In genomic region chr4:48542351-48542750, GRCm38 (mm10) we compare ENCODE assay signal across 7 mouse cellular contexts. TPM values are rescaled to one million over a fixed set of nuclear protein-coding genes. Genes with fewer than 3 reads are reported as not detected.
DNase-seq lines count a peak whose midpoint lies in the region; ATAC-seq and TF ChIP-seq lines count a peak whose summit lies in the region.

No protein-coding gene starts in this region.

- H3K27ac ChIP-seq in kidney, postnatal 0 days = no peak overlapping the region
- no peak overlapping the region for H3K27ac ChIP-seq in embryonic facial prominence, embryonic 12.5 days
- H3K27ac ChIP-seq in hindbrain, embryonic 15.5 days (replicated peaks) = no peak overlapping the region
- no peak overlapping the region for H3K27ac ChIP-seq in neural tube, embryonic 15.5 days (replicated peaks)

- H3K4me2 ChIP-seq in kidney, postnatal 0 days (ENCODE audit: low read length) = peak overlapping the region; percentile 67
- peak overlapping the region; percentile 83 for H3K4me2 ChIP-seq in embryonic facial prominence, embryonic 12.5 days (replicated peaks)
- H3K4me2 ChIP-seq in hindbrain, embryonic 15.5 days = peak overlapping the region; percentile 71
- H3K4me2 ChIP-seq in neural tube, embryonic 15.5 days = peak overlapping the region; percentile 92

- H3K4me1 ChIP-seq in kidney, postnatal 0 days (replicated peaks; ENCODE audit: insufficient read depth, low read length) = peaks cover 26% of the 10 kb centered on the region
- peaks cover 49% of the 10 kb centered on the region for H3K4me1 ChIP-seq in embryonic facial prominence, embryonic 12.5 days
- peaks cover 61% of the 10 kb centered on the region for H3K4me1 ChIP-seq in hindbrain, embryonic 15.5 days (replicated peaks)
- H3K4me1 ChIP-seq in neural tube, embryonic 15.5 days = peaks cover 57% of the 10 kb centered on the region

- no peak overlapping the region for H3K9ac ChIP-seq in kidney, postnatal 0 days (ENCODE audit: low read depth, low read length)
- H3K9ac ChIP-seq in embryonic facial prominence, embryonic 12.5 days = no peak overlapping the region
- H3K9ac ChIP-seq in hindbrain, embryonic 15.5 days = 0 out of 2 replicates have a peak overlapping the region, but pooled peaks have one; percentile 82
- 0 out of 2 replicates have a peak overlapping the region, but pooled peaks have one; percentile 86 for H3K9ac ChIP-seq in neural tube, embryonic 15.5 days (replicated peaks)

- peak overlapping the region; percentile 79; the same call in 1 of the 2 replicates for H3K4me3 ChIP-seq in kidney, postnatal 0 days (replicated peaks; ENCODE audit: low read depth, low read length)
- no peak overlapping the region for H3K4me3 ChIP-seq in embryonic facial prominence, embryonic 12.5 days
- peak overlapping the region; percentile 71 for H3K4me3 ChIP-seq in hindbrain, embryonic 15.5 days
- H3K4me3 ChIP-seq in neural tube, embryonic 15.5 days (replicated peaks) = no peak overlapping the region

- no peak for TF ChIP-seq CTCF in kidney, postnatal 0 days (IDR thresholded peaks at IDR 0.05; ENCODE audit: low read depth)

- H3K27me3 ChIP-seq in kidney, postnatal 0 days (ENCODE audit: insufficient read depth, low read length) = no peaks in the 10 kb centered on the region
- no peaks in the 10 kb centered on the region for H3K27me3 ChIP-seq in embryonic facial prominence, embryonic 12.5 days
- no peaks in the 10 kb centered on the region for H3K27me3 ChIP-seq in hindbrain, embryonic 15.5 days
- H3K27me3 ChIP-seq in neural tube, embryonic 15.5 days (replicated peaks) = no peaks in the 10 kb centered on the region

- DNase-seq in kidney, postnatal 0 days (ENCODE audit: low spot score) = peak; percentile 64
- no peak for DNase-seq in kidney, postnatal 10 days
- no peak for DNase-seq in thymus, postnatal 10 days (ENCODE audit: low spot score in 2 of 2)

- WGBS in kidney, postnatal 0 days = 17% methylated on average over 5 of the region's 5 CpGs
- WGBS in embryonic facial prominence, embryonic 12.5 days = 38% methylated on average over 5 of the region's 5 CpGs
- WGBS in hindbrain, embryonic 15.5 days = 27% methylated on average over 5 of the region's 5 CpGs
- 35% methylated on average over 5 of the region's 5 CpGs for WGBS in neural tube, embryonic 15.5 days

- H3K9me3 ChIP-seq in kidney, postnatal 0 days (replicated peaks; ENCODE audit: low read length) = no peaks in the 10 kb centered on the region
- no peaks in the 10 kb centered on the region for H3K9me3 ChIP-seq in embryonic facial prominence, embryonic 12.5 days
- no peaks in the 10 kb centered on the region for H3K9me3 ChIP-seq in hindbrain, embryonic 15.5 days
- H3K9me3 ChIP-seq in neural tube, embryonic 15.5 days (replicated peaks) = no peaks in the 10 kb centered on the region

- no peaks in the 10 kb centered on the region for H3K36me3 ChIP-seq in kidney, postnatal 0 days (ENCODE audit: insufficient read depth, low read length)
- H3K36me3 ChIP-seq in embryonic facial prominence, embryonic 12.5 days = no peaks in the 10 kb centered on the region
- H3K36me3 ChIP-seq in hindbrain, embryonic 15.5 days = no peaks in the 10 kb centered on the region
- no peaks in the 10 kb centered on the region for H3K36me3 ChIP-seq in neural tube, embryonic 15.5 days

- no peak for ATAC-seq in kidney, postnatal 0 days (replicated peaks; ENCODE audit: low FRiP score, low read depth)
- ATAC-seq in embryonic facial prominence, embryonic 12.5 days (ENCODE audit: insufficient number of reproducible peaks, insufficient read depth, low FRiP score, low TSS enrichment) = no peak
- no peak for ATAC-seq in hindbrain, embryonic 15.5 days (ENCODE audit: low FRiP score, low read depth)
- ATAC-seq in neural tube, embryonic 15.5 days (ENCODE audit: low FRiP score) = no peak
- ATAC-seq in megakaryocyte-erythroid progenitor cell, adult 5-6 weeks (replicated peaks; ENCODE audit: low FRiP score, low TSS enrichment, poor library complexity, severe bottlenecking) = no peak

RNA-seq across cellular contexts. Expression of gene Msantd3, which starts 2.6 kb away (rescaled TPM):
- 28.8 and 30.7 TPM in 2 replicates for polyA plus RNA-seq in kidney, postnatal 0 days (2015; fragmentation: Nextera tagmentation; extraction: Ambion mirVana)
- polyA plus RNA-seq in embryonic facial prominence, embryonic 12.5 days (2016; fragmentation: Nextera tagmentation; extraction: Ambion mirVana) = 42.7 and 46.9 TPM in 2 replicates
- 29.3 and 32.4 TPM in 2 replicates for polyA plus RNA-seq in hindbrain, embryonic 15.5 days (2015; fragmentation: Nextera tagmentation; extraction: Ambion mirVana)
- 20.7 and 26.8 TPM in 2 replicates for polyA plus RNA-seq in neural tube, embryonic 15.5 days (2015; fragmentation: Nextera tagmentation; extraction: Ambion mirVana)
- total RNA-seq in megakaryocyte-erythroid progenitor cell, adult 5-6 weeks (2014; fragmentation: Nextera tagmentation) = 0.57 TPM in 1 of 2 replicates, not detected in the other
- total RNA-seq in megakaryocyte-erythroid progenitor cell, adult 5-6 weeks (2017) = 3.3 and 6.8 TPM in 2 replicates

RNA-seq across cellular contexts. Expression of gene Tmeff1, which starts 42.6 kb away (rescaled TPM):
- 33.9 and 37.7 TPM in 2 replicates for polyA plus RNA-seq in kidney, postnatal 0 days (2015; fragmentation: Nextera tagmentation; extraction: Ambion mirVana)
- 124 and 130 TPM in 2 replicates for polyA plus RNA-seq in embryonic facial prominence, embryonic 12.5 days (2016; fragmentation: Nextera tagmentation; extraction: Ambion mirVana)
- 272 and 273 TPM in 2 replicates for polyA plus RNA-seq in hindbrain, embryonic 15.5 days (2015; fragmentation: Nextera tagmentation; extraction: Ambion mirVana)
- 211 and 276 TPM in 2 replicates for polyA plus RNA-seq in neural tube, embryonic 15.5 days (2015; fragmentation: Nextera tagmentation; extraction: Ambion mirVana)
- not detected in 2 replicates for total RNA-seq in megakaryocyte-erythroid progenitor cell, adult 5-6 weeks (2014; fragmentation: Nextera tagmentation)
- total RNA-seq in megakaryocyte-erythroid progenitor cell, adult 5-6 weeks (2017) = 0.95 TPM in 1 of 2 replicates, not detected in the other

Comparison
In these comparisons a context has a peak if more than half of its experiments do, and no peak if none do; other contexts are left out.
1. H3K4me3 ChIP-seq: peak in kidney, postnatal 0 days (single experiment) and hindbrain, embryonic 15.5 days (single experiment); none in embryonic facial prominence, embryonic 12.5 days (single experiment) and neural tube, embryonic 15.5 days (single experiment).
2. H3K9ac ChIP-seq: peak in hindbrain, embryonic 15.5 days (single experiment) and neural tube, embryonic 15.5 days (single experiment); none in kidney, postnatal 0 days (single experiment) and embryonic facial prominence, embryonic 12.5 days (single experiment).
3. Peak in every context shown above with its lines, with median percentiles within 50 percentile points of each other: H3K4me2 ChIP-seq.